Mouse (Mus musculus): ENCODE measurements at regions not wholly inside any gene's neighbourhood (a gene's known extent, or its start where the extent isn't known, plus 50 kb on each side); places are given as distances from the start of the nearest gene placed in this dataset.

DNA sequence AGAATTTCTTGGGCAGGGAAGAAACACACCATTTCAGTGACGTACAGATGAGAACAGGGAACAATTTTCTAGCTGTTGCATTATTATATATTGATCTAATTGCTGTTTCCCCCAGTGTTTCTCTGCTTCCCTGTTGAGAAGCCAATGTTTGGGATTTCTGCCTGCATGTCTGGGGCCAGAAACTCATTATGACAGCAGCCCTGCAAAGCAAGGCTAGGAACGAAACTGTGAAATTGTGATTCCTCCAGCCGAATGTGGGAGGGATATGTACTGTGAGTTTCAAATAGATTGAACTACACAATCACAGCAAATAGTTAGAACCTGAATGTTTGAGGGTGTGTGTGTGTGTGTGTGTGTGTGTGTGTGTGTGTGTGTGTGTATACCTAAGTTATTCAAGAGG is 339.2 kb downstream of the Nsun3 start:
- Histone ChIP-seq H3K4me1 (ENCODE audit: insufficient read depth) (no peaks in the 10 kb centered on the region), H3K36me3 (ENCODE audit: insufficient read depth) (no peaks in the 10 kb centered on the region), H3K27ac (ENCODE audit: low read depth, low read length) (no peak overlapping the region), H3K27me3 (ENCODE audit: insufficient read depth, low read length) (no peaks in the 10 kb centered on the region), H3K9ac (no peak overlapping the region), H3K9me3 (ENCODE audit: low read length) (no peaks in the 10 kb centered on the region), H3K4me2 (ENCODE audit: low read depth) (no peak overlapping the region), H3K4me3 (ENCODE audit: low read depth, low read length) (no peak overlapping the region)
- ATAC-seq (no peak), DNase-seq (no peak)
- 46% methylated on average over 3 of the region's 3 CpGs for WGBS
- TF ChIP-seq CTCF (IDR thresholded peaks at IDR 0.05; ENCODE audit: low read depth) = no peak

DNA sequence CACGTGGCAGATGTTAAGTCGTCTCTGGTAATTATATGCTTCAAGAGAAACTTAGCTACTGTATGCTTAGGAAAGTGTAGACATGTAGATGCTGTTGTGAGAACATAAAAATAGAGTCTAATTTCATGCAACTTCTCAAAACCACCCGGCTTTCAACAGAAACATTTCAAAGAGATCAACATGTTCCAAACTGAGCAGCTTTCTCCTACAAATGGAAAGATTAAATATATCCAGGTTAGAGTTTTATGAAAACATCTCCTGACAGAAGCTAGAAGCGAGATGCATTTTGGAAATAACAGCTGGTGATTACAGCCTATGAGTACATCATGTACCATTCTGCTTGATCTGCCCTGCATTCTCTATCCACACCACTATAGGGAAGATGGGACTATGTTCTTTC is 345.4 kb downstream of the Nsun3 start:
- no peaks in the 10 kb centered on the region for H3K27me3 ChIP-seq (ENCODE audit: insufficient read depth, low read length)
- H3K9ac ChIP-seq = no peak overlapping the region
- peak; percentile 83 for ATAC-seq
- no peaks in the 10 kb centered on the region for H3K36me3 ChIP-seq (ENCODE audit: insufficient read depth)
- DNase-seq = no peak
- H3K4me1 ChIP-seq (ENCODE audit: insufficient read depth) = no peaks in the 10 kb centered on the region
- no peak overlapping the region for H3K27ac ChIP-seq (ENCODE audit: low read depth, low read length)
- no peaks in the 10 kb centered on the region for H3K9me3 ChIP-seq (ENCODE audit: low read length)
- no peak overlapping the region for H3K4me2 ChIP-seq (ENCODE audit: low read depth)
- no peak overlapping the region for H3K4me3 ChIP-seq (ENCODE audit: low read depth, low read length)
- 64% methylated on average over 4 of the region's 4 CpGs for whole genome bisulfite sequencing
- no peak for TF ChIP-seq CTCF (IDR thresholded peaks at IDR 0.05; ENCODE audit: low read depth)

DNA sequence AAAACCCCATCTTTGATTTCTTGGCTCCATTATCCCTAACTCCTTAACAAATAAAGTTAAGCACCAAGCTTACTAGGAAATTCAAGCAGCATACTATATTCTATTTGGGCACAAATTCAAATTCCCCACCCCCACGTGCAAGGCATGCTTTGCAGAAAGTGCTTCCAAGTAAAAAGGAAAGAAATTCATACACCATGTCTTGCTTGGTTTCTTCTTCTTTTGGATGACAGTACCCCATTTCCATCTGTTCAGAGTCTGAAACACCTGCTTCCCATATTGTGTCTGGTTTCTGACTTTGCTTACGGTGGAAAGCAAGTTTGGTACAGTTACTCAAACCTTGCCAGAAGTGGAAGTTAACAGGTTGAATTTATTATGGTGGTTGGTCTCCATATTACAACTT is 353.5 kb downstream of the Nsun3 start:
- no peak overlapping the region for H3K4me3 ChIP-seq (ENCODE audit: low read depth, low read length)
- H3K4me1 ChIP-seq (ENCODE audit: insufficient read depth) = no peaks in the 10 kb centered on the region
- no peaks in the 10 kb centered on the region for H3K36me3 ChIP-seq (ENCODE audit: insufficient read depth)
- H3K27ac ChIP-seq (ENCODE audit: low read depth, low read length) = no peak overlapping the region
- DNase-seq = peak; percentile 76
- H3K27me3 ChIP-seq (ENCODE audit: insufficient read depth, low read length) = no peaks in the 10 kb centered on the region
- TF ChIP-seq CTCF (IDR thresholded peaks at IDR 0.05; ENCODE audit: low read depth) = no peak
- H3K9me3 ChIP-seq (ENCODE audit: low read length) = no peaks in the 10 kb centered on the region
- ATAC-seq = peak; percentile 54
- WGBS = 61% methylated on average over 2 of the region's 2 CpGs
- no peak overlapping the region for H3K4me2 ChIP-seq (ENCODE audit: low read depth)
- no peak overlapping the region for H3K9ac ChIP-seq

DNA sequence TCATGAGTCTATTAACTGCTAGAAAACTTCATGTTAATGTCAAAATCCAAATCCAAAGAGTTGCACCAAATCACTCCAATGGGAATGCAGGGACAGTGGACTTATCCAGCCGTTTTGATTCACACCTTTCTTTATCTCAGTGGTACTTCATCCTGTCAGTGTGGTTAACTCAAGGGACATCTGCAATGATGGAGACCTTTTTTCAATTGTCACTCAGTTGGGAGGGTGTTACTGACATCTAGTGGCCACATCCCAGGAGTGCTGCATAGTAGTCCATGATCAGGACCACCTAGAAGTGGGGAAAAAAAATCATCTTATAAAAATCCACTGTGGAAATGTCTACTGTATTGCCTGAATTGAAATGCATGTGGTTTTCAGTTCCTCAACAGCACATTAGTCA is 372.1 kb downstream of the Nsun3 start:
- Histone ChIP-seq H3K36me3 (ENCODE audit: insufficient read depth) (no peaks in the 10 kb centered on the region), H3K27ac (ENCODE audit: low read depth, low read length) (no peak overlapping the region), H3K9me3 (ENCODE audit: low read length) (no peaks in the 10 kb centered on the region), H3K4me1 (ENCODE audit: insufficient read depth) (no peaks in the 10 kb centered on the region), H3K27me3 (ENCODE audit: insufficient read depth, low read length) (no peaks in the 10 kb centered on the region), H3K9ac (no peak overlapping the region), H3K4me3 (ENCODE audit: low read depth, low read length) (no peak overlapping the region), H3K4me2 (ENCODE audit: low read depth) (no peak overlapping the region)
- ATAC-seq (peak; percentile 50; the same call in 1 of the 2 replicates), DNase-seq (peak; percentile 57)
- TF ChIP-seq CTCF (IDR thresholded peaks at IDR 0.05; ENCODE audit: low read depth) = peak; percentile 69
- WGBS = 23% methylated on average over 1 of the region's 1 CpGs

DNA sequence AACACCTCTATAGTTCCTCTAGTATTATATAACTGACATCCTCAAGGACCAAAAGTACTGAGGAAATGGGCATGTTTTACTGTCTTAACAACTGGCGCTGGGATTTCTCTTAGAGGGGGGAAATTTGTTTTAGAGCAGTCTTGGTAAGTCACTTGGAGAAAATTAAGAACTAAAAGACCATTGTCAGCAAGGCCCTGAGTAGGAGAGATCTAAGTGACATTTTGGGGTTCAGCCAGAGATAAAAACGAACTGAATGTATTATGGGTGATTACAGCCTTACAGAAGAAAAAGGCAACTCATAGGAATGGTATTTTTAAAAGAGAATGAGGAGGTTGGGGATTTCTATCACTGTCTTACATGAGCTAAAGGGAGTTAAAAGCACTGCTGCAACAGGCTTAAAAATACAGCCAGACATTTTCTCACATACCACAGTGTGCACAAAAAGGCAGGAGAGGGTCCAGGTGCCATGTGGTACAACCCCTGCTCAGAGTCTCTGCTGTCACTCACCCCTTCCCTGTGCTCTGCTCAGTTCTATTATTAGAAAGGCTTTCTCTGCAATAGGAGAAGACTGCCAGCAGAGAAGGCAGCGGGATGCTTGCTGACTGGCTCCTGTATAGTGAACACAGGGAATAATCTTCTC is 379.0 kb downstream of the Nsun3 start:
- Histone ChIP-seq H3K9me3 (ENCODE audit: low read length) (no peaks in the 10 kb centered on the region), H3K4me1 (ENCODE audit: insufficient read depth) (peaks cover 9% of the 10 kb centered on the region; the same call in 1 of the 2 replicates), H3K4me2 (ENCODE audit: low read depth) (no peak overlapping the region), H3K27ac (ENCODE audit: low read depth, low read length) (no peak overlapping the region), H3K36me3 (ENCODE audit: insufficient read depth) (no peaks in the 10 kb centered on the region), H3K4me3 (ENCODE audit: low read depth, low read length) (no peak overlapping the region), H3K27me3 (ENCODE audit: insufficient read depth, low read length) (no peaks in the 10 kb centered on the region), H3K9ac (no peak overlapping the region)
- 32% methylated on average over 3 of the region's 3 CpGs for WGBS
- DNase-seq (peak; percentile 16), ATAC-seq (peak; percentile 77)
- TF ChIP-seq CTCF (IDR thresholded peaks at IDR 0.05; ENCODE audit: low read depth) = no peak

DNA sequence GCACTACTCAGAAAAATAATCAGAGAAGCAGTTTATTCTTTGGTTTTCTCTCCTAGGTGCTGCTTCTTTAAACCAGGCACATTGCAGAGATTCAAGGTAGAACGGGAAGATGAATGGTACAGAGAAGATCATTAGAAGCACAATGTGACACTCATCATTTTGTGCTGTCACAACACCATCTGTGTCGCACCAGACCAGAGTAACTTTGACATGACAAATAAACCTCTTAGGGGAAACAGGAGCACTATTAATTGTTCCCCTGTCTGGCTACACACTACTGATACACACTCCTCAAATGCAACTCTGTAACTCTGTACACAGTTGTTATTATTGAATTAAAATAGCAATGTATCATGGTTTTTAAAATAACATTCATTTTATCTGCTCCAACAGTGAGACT is 380.2 kb downstream of the Nsun3 start:
- Histone ChIP-seq H3K4me2 (ENCODE audit: low read depth) (no peak overlapping the region), H3K9me3 (ENCODE audit: low read length) (no peaks in the 10 kb centered on the region), H3K4me3 (ENCODE audit: low read depth, low read length) (no peak overlapping the region), H3K27me3 (ENCODE audit: insufficient read depth, low read length) (no peaks in the 10 kb centered on the region), H3K36me3 (ENCODE audit: insufficient read depth) (no peaks in the 10 kb centered on the region), H3K27ac (ENCODE audit: low read depth, low read length) (no peak overlapping the region), H3K4me1 (ENCODE audit: insufficient read depth) (peaks cover 9% of the 10 kb centered on the region; the same call in 1 of the 2 replicates), H3K9ac (no peak overlapping the region)
- no peak for TF ChIP-seq CTCF (IDR thresholded peaks at IDR 0.05; ENCODE audit: low read depth)
- 47% methylated on average over 2 of the region's 2 CpGs for WGBS
- no peak for ATAC-seq
- DNase-seq = no peak

DNA sequence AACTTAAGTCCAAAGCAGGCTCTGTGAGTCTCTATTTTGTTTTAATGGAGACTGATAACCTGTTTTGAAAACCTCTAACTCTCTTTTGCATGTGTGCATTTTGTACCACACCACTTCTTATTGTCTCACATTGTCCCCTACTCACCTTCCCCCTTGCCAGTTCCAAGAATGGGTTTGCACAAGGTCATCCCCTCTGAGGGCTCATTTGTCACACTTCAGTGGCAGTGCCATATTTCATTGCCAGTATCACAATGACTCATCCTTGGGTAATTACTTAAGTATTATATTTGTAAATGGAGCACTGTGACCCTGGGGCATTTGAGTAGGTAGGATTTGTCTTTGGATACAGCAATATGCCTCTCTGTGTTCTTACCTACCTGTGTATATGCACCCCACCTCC is 429.3 kb downstream of the Nsun3 start:
- Histone ChIP-seq H3K4me2 (ENCODE audit: low read depth) (no peak overlapping the region), H3K36me3 (ENCODE audit: insufficient read depth) (no peaks in the 10 kb centered on the region), H3K4me1 (ENCODE audit: insufficient read depth) (no peaks in the 10 kb centered on the region), H3K9me3 (ENCODE audit: low read length) (no peaks in the 10 kb centered on the region), H3K9ac (no peak overlapping the region), H3K27me3 (ENCODE audit: insufficient read depth, low read length) (no peaks in the 10 kb centered on the region), H3K4me3 (ENCODE audit: low read depth, low read length) (no peak overlapping the region), H3K27ac (ENCODE audit: low read depth, low read length) (no peak overlapping the region)
- ATAC-seq (no peak), DNase-seq (no peak)
- no peak for TF ChIP-seq CTCF (IDR thresholded peaks at IDR 0.05; ENCODE audit: low read depth)
